Mouse (Mus musculus): Measurements from ENCODE around the gene Pctp. TPM values are rescaled to one million over a fixed set of nuclear protein-coding genes. Genes with fewer than 3 reads are reported as not detected.
A peak's percentile ranks its signal among the peaks of the same experiment; 100 is the strongest.

Gene Pctp
- total RNA-seq, 2 experiments from 2014 or later = 0.94 to 1.3 TPM

GRCm38 (mm10) chr11:90013657-90014056 is 11.0 kb upstream of the Pctp start:
- DNase-seq (ENCODE audit: extremely low spot score in 1 of 2, low spot score in 1 of 2) = no peak

GRCm38 (mm10) chr11:90007791-90008531 is 5.3 kb upstream of the Pctp start:
- no peak for DNase-seq (ENCODE audit: extremely low spot score in 1 of 2, low spot score in 1 of 2)

DNA sequence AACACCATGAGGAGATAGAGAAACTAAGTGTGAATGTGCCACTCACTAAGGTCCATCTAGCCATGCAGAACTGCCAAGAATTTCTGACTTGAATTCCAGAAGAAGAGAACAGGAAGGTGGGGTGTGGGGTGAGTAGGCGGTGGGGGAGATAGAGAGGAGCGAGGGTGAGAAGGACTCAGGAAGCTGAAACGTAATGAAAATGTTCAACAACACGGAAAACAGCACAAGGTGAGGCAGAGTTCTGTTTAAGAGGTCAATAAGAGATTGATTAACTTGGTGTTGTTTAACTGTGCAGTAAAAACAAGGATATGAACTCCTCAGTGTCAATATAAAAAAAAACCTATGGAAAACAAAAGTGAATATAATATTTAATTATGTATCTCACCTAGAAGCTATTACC is 3.4 kb upstream of the Pctp start:
- DNase-seq (ENCODE audit: extremely low spot score in 1 of 2, low spot score in 1 of 2) = no peak

DNA sequence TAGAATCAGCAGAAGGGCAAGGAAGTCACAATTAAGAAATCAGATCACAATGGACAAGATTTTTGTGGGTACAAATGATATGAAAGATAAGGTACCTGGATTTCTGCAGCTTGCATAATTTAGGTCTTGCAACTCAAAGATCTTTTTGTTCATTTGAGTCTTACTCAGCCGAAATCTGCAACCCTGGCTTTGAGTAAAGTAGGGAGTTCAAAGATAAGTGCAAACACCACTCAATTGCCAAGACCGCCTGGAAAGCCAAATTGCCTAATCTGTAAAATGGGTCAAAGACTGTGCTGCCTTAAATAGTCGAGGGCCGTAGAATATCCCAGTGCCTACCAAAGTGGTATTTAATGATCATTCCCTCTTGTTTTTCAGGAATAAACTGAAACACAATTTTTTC is 692 bp upstream of the Pctp start:
- no peak for DNase-seq (ENCODE audit: extremely low spot score in 1 of 2, low spot score in 1 of 2)

DNA sequence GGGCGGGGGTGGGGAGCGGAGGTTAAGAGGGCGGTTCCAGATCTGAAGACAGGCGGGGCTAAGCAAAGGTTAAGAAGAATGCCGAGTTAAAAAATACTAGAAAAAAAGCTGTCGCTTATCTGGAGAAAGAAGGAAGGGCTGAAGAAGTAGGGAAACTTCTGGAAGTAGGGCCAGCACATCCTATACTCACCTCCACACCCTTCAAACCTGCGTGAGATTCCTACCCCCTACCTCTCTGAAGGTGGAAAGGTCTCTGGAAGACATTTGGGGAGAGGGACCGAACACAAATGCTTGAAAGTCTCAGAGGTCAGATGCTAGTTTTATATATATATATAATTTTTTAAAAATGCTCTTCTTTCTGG is 274 bp upstream of the Pctp start:
- no peak for DNase-seq (ENCODE audit: extremely low spot score in 1 of 2, low spot score in 1 of 2)

DNA sequence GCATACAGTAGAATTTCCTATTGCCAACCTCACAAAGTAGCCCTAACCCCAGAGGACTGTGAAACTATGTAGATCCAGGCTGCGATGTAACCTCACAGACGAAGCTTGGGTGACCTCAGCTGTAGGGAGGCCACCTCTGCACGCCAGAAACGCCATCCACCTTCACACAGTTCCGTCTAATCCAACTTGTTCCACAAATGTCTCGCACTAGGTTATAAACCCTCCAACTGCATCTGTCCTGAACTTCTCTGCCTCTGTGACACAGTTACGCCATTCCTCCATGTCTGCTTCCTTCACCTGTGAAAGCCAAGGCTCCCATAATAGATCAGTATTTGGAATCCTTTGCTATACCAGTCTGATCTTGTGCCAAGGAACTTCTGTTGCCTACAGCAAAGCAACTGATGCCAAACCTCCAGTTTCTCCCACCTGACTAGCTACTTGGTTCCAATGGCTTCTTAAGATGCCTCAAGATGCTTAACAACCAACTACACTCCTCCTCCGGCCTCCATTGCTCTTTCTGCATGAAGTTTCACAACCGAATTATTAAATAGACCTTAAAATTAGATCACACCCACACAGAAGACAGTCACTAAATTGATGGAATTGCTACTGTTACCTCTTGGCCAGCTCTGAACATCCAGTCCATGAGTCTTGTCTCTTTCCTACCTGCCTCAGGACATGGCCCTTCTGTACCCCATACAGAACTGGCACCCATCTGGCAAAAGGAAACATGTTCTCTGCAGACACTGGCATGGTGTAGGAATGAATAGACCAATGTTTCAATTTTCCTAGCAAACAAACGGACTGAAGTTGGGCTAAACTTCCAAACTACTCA is 1.1 kb downstream of the Pctp start:
- DNase-seq (ENCODE audit: extremely low spot score in 1 of 2, low spot score in 1 of 2) = no peak

GRCm38 (mm10) chr11:90000666-90001065 is 2.0 kb downstream of the Pctp start:
- no peak for DNase-seq (ENCODE audit: extremely low spot score in 1 of 2, low spot score in 1 of 2)

DNA sequence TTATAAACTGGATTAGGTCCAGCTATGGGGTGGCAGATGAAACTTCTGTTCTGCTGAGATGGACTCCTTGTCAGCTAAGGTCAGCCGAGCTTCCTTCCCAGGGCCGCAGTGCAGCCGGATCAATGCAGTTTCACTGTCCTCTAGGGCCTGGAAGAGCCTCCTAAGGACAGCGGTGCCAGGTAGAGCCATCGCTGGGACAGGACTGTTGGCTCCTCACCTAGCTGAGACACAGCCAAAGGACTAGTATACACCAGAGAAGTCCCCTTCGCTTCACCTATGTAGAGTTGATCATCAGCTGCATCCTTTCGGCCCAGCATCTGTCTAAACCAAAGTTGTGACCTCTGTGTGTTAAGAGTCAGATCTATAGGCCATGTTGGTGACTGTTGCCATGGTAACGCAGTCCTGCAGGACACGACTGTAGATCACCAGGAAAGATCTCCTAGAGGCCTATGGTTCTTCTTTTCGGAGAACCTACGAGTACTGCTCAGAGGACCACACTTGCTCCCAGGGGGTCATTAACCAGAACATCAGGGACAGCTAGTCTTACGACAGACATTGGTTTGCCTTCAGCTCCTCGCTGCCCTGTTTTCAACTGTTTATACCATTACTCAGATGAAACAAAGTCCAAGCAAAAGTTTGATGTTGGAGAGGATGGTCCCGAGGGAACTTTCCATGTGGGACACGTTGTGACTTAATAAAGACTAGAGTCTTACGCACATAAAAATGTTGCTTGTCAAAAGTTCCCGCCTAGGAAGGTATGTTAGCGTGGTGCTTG is 3.5 kb downstream of the Pctp start:
- DNase-seq (ENCODE audit: extremely low spot score in 1 of 2, low spot score in 1 of 2) = no peak

GRCm38 (mm10) chr11:89996856-89997255 is 5.8 kb downstream of the Pctp start:
- no peak for DNase-seq (ENCODE audit: extremely low spot score in 1 of 2, low spot score in 1 of 2)

GRCm38 (mm10) chr11:89996406-89996805 is 6.3 kb downstream of the Pctp start:
- DNase-seq (ENCODE audit: extremely low spot score in 1 of 2, low spot score in 1 of 2) = no peak

DNA sequence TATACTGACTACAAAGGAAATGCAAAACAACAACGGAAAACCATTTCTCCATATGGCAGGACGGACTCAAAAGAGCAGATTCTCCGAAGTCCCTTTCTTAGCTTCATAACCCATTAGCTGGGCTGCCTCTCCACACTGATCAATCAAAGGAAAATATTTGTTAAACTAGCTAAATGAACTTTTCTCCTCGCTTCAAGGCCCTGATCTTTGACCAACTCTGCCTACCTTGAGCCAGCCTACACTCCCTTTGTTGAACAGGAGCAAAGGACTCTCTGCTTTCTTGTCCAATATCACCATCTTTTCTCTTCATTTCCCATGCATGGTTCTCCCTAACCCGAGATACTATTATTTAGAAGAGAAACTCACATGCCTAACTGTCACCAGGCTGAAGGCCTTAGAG is 7.1 kb downstream of the Pctp start:
- DNase-seq (ENCODE audit: extremely low spot score in 1 of 2, low spot score in 1 of 2) = no peak

GRCm38 (mm10) chr11:89994706-89995105 is 8.0 kb downstream of the Pctp start:
- DNase-seq (ENCODE audit: extremely low spot score in 1 of 2, low spot score in 1 of 2) = no peak

GRCm38 (mm10) chr11:89991661-89992060 is 11.0 kb downstream of the Pctp start:
- no peak for DNase-seq (ENCODE audit: extremely low spot score in 1 of 2, low spot score in 1 of 2)

- peak; percentile 56 to 83 for DNase-seq (ENCODE audit: extremely low spot score in 1 of 2, low spot score in 1 of 2)
Observed at GRCm38 (mm10) chr11:89988936-89989589, 13.6 kb downstream of the Pctp start.

DNA sequence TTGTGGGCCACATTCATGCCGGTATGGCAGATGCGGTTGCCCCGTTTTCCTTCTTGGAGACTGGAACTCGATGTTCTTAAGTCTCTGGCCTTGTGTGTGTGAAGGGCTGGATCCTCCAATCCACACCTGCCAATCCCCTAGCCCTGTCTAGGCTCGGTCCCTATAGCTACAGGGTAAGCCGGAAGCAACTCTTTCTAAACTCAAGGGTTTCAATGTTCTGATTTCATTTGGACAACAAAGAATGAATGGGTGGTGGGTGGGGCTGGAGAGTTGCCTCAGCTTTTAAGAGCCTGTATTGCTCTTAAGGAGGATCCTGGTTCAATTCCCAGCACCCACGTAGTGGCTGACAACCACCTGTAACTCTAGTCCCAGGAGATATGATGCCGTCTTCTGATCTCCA is 16.2 kb downstream of the Pctp start:
- no peak for DNase-seq (ENCODE audit: extremely low spot score in 1 of 2, low spot score in 1 of 2)

GRCm38 (mm10) chr11:89985200-89986187 is 17.2 kb downstream of the Pctp start:
- no peak for DNase-seq (ENCODE audit: extremely low spot score in 1 of 2, low spot score in 1 of 2)

- no peak for DNase-seq (ENCODE audit: extremely low spot score in 1 of 2, low spot score in 1 of 2)
Observed at GRCm38 (mm10) chr11:89984436-89984835, 18.3 kb downstream of the Pctp start.

DNA sequence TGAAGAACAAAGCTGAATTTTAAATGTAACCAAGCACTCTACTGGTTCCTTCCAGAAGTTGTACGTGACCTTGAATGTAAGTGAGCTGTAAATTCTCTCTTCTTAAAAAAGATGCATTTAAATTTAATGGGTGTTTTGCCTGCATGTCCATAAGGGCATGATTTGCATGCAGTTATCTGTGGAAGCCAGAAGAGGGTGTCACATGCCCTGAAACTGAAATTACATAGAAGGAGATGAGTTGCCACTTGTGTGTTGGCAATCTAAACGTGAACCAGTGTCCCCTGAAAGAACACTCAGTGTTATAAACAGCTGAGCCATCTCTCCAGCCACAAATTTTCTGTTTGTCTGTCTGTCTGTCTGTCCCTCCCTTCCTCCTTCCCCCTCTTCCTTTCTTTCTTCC is 19.8 kb downstream of the Pctp start:
- no peak for DNase-seq (ENCODE audit: extremely low spot score in 1 of 2, low spot score in 1 of 2)

- no peak for DNase-seq (ENCODE audit: extremely low spot score in 1 of 2, low spot score in 1 of 2)
Observed at GRCm38 (mm10) chr11:89980106-89980505, 22.6 kb downstream of the Pctp start.
